Mouse (Mus musculus) ES-E14 (cell line): ENCODE results near the gene Dapk1.

Experiments
- CHD2 ChIP-seq: IDR thresholded peaks from 2 replicates; pipeline ENCODE4 v1.6.1; 2014; ENCODE audit warnings: mild to moderate bottlenecking, low read depth, low read length, inconsistent platforms
- HCFC1 ChIP-seq: IDR thresholded peaks from 2 replicates; pipeline ENCODE4 v1.6.1; 2012; ENCODE audit warnings: low read length, inconsistent platforms, borderline replicate concordance; ENCODE audit not compliant: insufficient read depth
- MAFK ChIP-seq: IDR thresholded peaks from 2 replicates; pipeline ENCODE4 v1.6.1; 2014; ENCODE audit warnings: mild to moderate bottlenecking, low read depth, low read length, inconsistent platforms; ENCODE audit not compliant: insufficient read depth
- ZC3H11A ChIP-seq: IDR thresholded peaks from 2 replicates; pipeline ENCODE4 v1.6.1; 2012; ENCODE audit warnings: low read depth, mild to moderate bottlenecking, inconsistent platforms, low read length, borderline replicate concordance
- ZNF384 ChIP-seq: IDR thresholded peaks from 2 replicates; pipeline ENCODE4 v1.6.1; 2012; ENCODE audit warnings: low read depth, low read length, inconsistent platforms

DNA sequence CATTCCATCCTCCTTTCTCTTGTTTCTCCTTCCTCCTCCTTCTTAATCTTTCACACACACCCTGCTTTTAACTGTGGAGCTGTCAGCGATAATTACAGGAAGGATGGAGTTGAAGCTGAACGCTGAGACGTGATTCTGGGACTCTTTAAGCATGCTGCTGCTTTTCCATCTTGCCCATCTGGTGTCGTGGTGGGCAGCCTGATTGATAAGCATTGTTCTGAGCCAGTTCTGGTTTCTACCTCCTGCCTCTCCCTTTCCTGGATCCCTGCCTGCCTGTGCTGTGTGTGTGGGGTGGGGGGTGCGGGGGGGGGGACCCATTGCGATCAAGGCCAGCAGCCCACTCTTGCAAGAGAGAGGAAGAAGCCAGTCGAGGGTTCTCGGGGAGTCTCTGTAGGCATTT, 95.0 kb downstream of the Dapk1 start:
- TF ChIP-seq HCFC1 (no peak), CHD2 (no peak), ZNF384 (no peak), MAFK (no peak), ZC3H11A (no peak)
